Mouse (Mus musculus) stomach, embryonic 16.5 days (tissue): ENCODE data around the gene Tmem234. TPM values are rescaled to one million over a fixed set of nuclear protein-coding genes. Genes with fewer than 3 reads are reported as not detected.

Experiments used
- ATAC-seq: fragments of 200-750 bp; cut with Nextera tagmentation; 2 replicates; pipeline ENCODE4 v1.8.0; 2017; ENCODE audit warnings: moderate number of reproducible peaks, moderate TSS enrichment; ENCODE audit not compliant: insufficient read depth, low FRiP score
- H3K27ac ChIP-seq: fragments of 300-500 bp; sonication (generic); 2 replicates; pipeline ENCODE4 v1.5.1; 2014; ENCODE audit warnings: low read length
- H3K27me3 ChIP-seq: fragments of 300-500 bp; sonication (generic); 2 replicates; pipeline ENCODE4 v1.6.1; 2014; ENCODE audit warnings: low read length, control low read depth, mixed read lengths; ENCODE audit not compliant: control insufficient read depth, insufficient read depth
- H3K36me3 ChIP-seq: fragments of 300-500 bp; sonication (generic); 2 replicates; pipeline ENCODE4 v1.6.1; 2014; ENCODE audit warnings: low read length; ENCODE audit not compliant: control insufficient read depth, insufficient read depth
- H3K4me1 ChIP-seq: fragments of 300-500 bp; sonication (generic); 2 replicates; pipeline ENCODE4 v1.6.1; 2014; ENCODE audit warnings: low read length, control low read depth, mixed read lengths; ENCODE audit not compliant: control insufficient read depth, insufficient read depth
- H3K4me2 ChIP-seq: fragments of 300-500 bp; sonication (generic); 2 replicates; pipeline ENCODE4 v1.6.1; 2014; ENCODE audit warnings: low read depth, low read length, mixed read lengths
- H3K4me3 ChIP-seq: fragments of 300-500 bp; sonication (generic); replicated peaks from 2 replicates; pipeline ENCODE4 v1.5.1; 2014; ENCODE audit warnings: mild to moderate bottlenecking, low read length
- H3K9ac ChIP-seq: fragments of 300-500 bp; sonication (generic); 2 replicates; pipeline ENCODE4 v1.6.1; 2014; ENCODE audit warnings: low read length
- H3K9me3 ChIP-seq: fragments of 300-500 bp; sonication (generic); replicated peaks from 2 replicates; pipeline ENCODE4 v1.6.1; 2016; ENCODE audit warnings: low read length, control low read depth; ENCODE audit not compliant: control insufficient read depth
- WGBS: fragments of 180-500 bp; shearing (Covaris S2); extraction: QIAGEN DNeasy Blood & Tissue Kit; methylation state at CpG from one replicate; pipeline ENCODE4 v1.1.7; 2014; 5-methylcytosine and 5-hydroxymethylcytosine counted together
- microRNA-seq: library from miRNA; unstranded; fragments of <30 nt; microRNA quantifications from one replicate; pipeline ENCODE4, GENCODE M21; 2016
- polyA plus RNA-seq: library from polyadenylated mRNA; unstranded; fragments of >200 nt; fragmentation: Nextera tagmentation; extraction: Ambion mirVana; gene quantifications from 2 replicates; pipeline ENCODE4 v1.2.1, GENCODE M21; 2015

The Tmem234 gene
- polyA plus RNA-seq, 1 experiment from 2014 or later = 181 TPM

GRCm38 (mm10) chr4:129672083-129672877 is 71.8 kb downstream of the Tmem234 start, which contains the start of gene Kpna6:
Gene Kpna6 (minus strand): TSS chr4:129672767.
- H3K9ac ChIP-seq = peak within 1 kb of the TSS; percentile 97
- H3K36me3 ChIP-seq = no peaks in the 10 kb centered on the region
- peak within 1 kb of the TSS; percentile 70 for H3K4me2 ChIP-seq
- peak; percentile 94 for ATAC-seq
- peak within 1 kb of the TSS; percentile 100 for H3K4me3 ChIP-seq
- under 1% methylated on average over 65 of the region's 65 CpGs for WGBS
- H3K4me1 ChIP-seq = peaks cover 17% of the 10 kb centered on the region
- H3K27ac ChIP-seq = peak within 1 kb of the TSS; percentile 91
- H3K27me3 ChIP-seq = no peaks in the 10 kb centered on the region
- no peaks in the 10 kb centered on the region for H3K9me3 ChIP-seq

- H3K4me3 ChIP-seq = peak overlapping the region; percentile 100
- H3K27me3 ChIP-seq = no peaks in the 10 kb centered on the region
- no peaks in the 10 kb centered on the region for H3K36me3 ChIP-seq
- 4% methylated on average over 10 of the region's 10 CpGs for WGBS
- peak overlapping the region; percentile 97 for H3K9ac ChIP-seq
- H3K4me2 ChIP-seq = peak overlapping the region; percentile 70
- peak overlapping the region; percentile 91 for H3K27ac ChIP-seq
- ATAC-seq = no peak
- peaks cover 17% of the 10 kb centered on the region for H3K4me1 ChIP-seq
- no peaks in the 10 kb centered on the region for H3K9me3 ChIP-seq
These were observed 72.5 kb downstream of the Tmem234 start for GRCm38 (mm10) chr4:129672878-129673449.

Small RNA genes lying within 50 kb of the gene (microRNA-seq; reads per million reads assigned to microRNA genes)
- not detected for gene Mir8119

Other genes starting within 250 kb of the Tmem234 start
- 17.4 and 19.2 TPM in 2 replicates for gene Zbtb8a, start 222.6 kb upstream of the Tmem234 start, polyA plus RNA-seq
- 1.4 and 1.6 TPM in 2 replicates for gene Zbtb8b, start 159.8 kb upstream of the Tmem234 start, polyA plus RNA-seq
- gene Bsdc1, start 139.1 kb upstream of the Tmem234 start, polyA plus RNA-seq = 28.0 and 30.5 TPM in 2 replicates
- not detected in 2 replicates for gene Tssk3, start 109.6 kb upstream of the Tmem234 start, polyA plus RNA-seq
- not detected in 2 replicates for gene Fam229a, start 109.5 kb upstream of the Tmem234 start, polyA plus RNA-seq
- 259 and 296 TPM in 2 replicates for gene Marcksl1, start 87.1 kb upstream of the Tmem234 start, polyA plus RNA-seq
- 195 and 205 TPM in 2 replicates for gene Hdac1, start 58.0 kb upstream of the Tmem234 start, polyA plus RNA-seq
- 3.0 and 7.3 TPM in 2 replicates for gene Lck, start 27.0 kb upstream of the Tmem234 start, polyA plus RNA-seq
- 4.1 TPM in 2 replicates for gene Fam167b, start 22.1 kb upstream of the Tmem234 start, polyA plus RNA-seq
- 239 and 253 TPM in 2 replicates for gene Eif3i, start within 50 bp of the Tmem234 start, polyA plus RNA-seq
- gene Dcdc2b, start 13.6 kb downstream of the Tmem234 start, polyA plus RNA-seq = 1.3 and 3.0 TPM in 2 replicates
- 27.4 and 34.7 TPM in 2 replicates for gene Iqcc, start 18.4 kb downstream of the Tmem234 start, polyA plus RNA-seq
- gene Ccdc28b, start 23.3 kb downstream of the Tmem234 start, polyA plus RNA-seq = 49.6 and 58.4 TPM in 2 replicates
- gene Txlna, start 40.4 kb downstream of the Tmem234 start, polyA plus RNA-seq = 65.3 and 69.8 TPM in 2 replicates
- gene Kpna6, start 72.1 kb downstream of the Tmem234 start, polyA plus RNA-seq = 15.2 and 16.2 TPM in 2 replicates
- 11.7 and 13.9 TPM in 2 replicates for gene Tmem39b, start 96.2 kb downstream of the Tmem234 start, polyA plus RNA-seq
- gene Khdrbs1, start 141.6 kb downstream of the Tmem234 start, polyA plus RNA-seq = 52.8 and 54.5 TPM in 2 replicates
- gene Ptp4a2, start 210.6 kb downstream of the Tmem234 start, polyA plus RNA-seq = 277 and 329 TPM in 2 replicates